Mouse (Mus musculus): ENCODE measurements at regions not wholly inside any gene's neighbourhood (a gene's known extent, or its start where the extent isn't known, plus 50 kb on each side); places are given as distances from the start of the nearest gene placed in this dataset.
"Not testable (repeated sequence)": the region's sequence is repeated elsewhere in the genome, so short reads cannot be mapped to it uniquely, and the experiment has no call there.

DNA sequence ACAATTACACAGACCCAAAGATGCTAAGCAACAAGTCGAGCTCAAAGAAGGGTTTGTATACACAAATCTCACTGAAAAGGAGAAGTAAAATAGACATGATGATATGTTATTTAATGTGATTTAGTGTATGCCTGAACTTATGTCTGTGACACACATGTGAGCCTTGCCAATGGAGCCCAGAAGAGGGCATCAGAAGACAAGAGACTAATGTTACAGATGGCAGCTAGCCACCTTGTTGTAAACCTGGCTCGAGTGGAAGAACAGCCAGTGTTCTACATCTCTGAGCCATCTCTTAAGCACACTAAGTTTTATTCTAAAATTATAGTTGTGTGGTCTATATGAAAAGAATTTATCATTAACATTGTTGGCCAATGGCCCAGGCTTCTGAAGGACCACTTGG lies 943.7 kb upstream of the Prmt6 start:
- Histone ChIP-seq H3K4me3 (ENCODE audit: low read depth, low read length) (no peak overlapping the region), H3K9ac (replicated peaks; ENCODE audit: low read length) (no peak overlapping the region), H3K27ac (replicated peaks; ENCODE audit: low read depth, low read length) (no peak overlapping the region), H3K4me1 (ENCODE audit: control insufficient read depth, insufficient read depth, low read length) (no peaks in the 10 kb centered on the region), H3K9me3 (replicated peaks; ENCODE audit: control insufficient read depth, low read length) (no peaks in the 10 kb centered on the region), H3K4me2 (ENCODE audit: low read depth, low read length) (no peak overlapping the region), H3K27me3 (ENCODE audit: control insufficient read depth, insufficient read depth, low read length) (no peaks in the 10 kb centered on the region), H3K36me3 (replicated peaks; ENCODE audit: control insufficient read depth, insufficient read depth, low read depth, low read length) (no peaks in the 10 kb centered on the region)
- ATAC-seq (replicated peaks; ENCODE audit: insufficient number of reproducible peaks, low FRiP score, low TSS enrichment, low read depth) (no peak), DNase-seq (ENCODE audit: low spot score) (no peak)
- 68% methylated on average over 2 of the region's 2 CpGs for WGBS

DNA sequence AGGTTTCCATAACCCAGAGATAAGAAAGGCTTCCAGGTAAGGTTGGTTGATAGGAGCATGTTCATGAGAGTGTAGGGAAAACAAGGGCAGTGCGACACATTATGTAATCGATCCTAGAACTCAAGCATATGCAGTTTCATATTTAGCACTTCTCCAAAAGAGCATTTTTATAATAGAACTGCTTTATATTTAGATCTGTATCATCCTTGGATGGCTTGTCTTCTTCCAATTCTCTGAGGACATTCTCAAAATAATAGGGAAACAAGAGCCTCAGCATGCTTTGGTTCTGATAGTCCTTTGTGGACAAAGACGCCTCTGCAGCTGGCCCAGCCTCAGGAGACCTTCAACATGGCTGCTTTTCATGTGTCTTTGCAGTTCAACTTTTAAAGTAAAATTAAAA lies 915.9 kb upstream of the Prmt6 start:
- ATAC-seq (replicated peaks; ENCODE audit: insufficient number of reproducible peaks, low FRiP score, low TSS enrichment, low read depth) (no peak), DNase-seq (ENCODE audit: low spot score) (no peak)
- H3K4me2 ChIP-seq (ENCODE audit: low read depth, low read length) = no peak overlapping the region
- H3K9ac ChIP-seq (replicated peaks; ENCODE audit: low read length) = no peak overlapping the region
- WGBS = 91% methylated on average over 3 of the region's 3 CpGs
- no peaks in the 10 kb centered on the region for H3K36me3 ChIP-seq (replicated peaks; ENCODE audit: control insufficient read depth, insufficient read depth, low read depth, low read length)
- no peak overlapping the region for H3K27ac ChIP-seq (replicated peaks; ENCODE audit: low read depth, low read length)
- H3K27me3 ChIP-seq (ENCODE audit: control insufficient read depth, insufficient read depth, low read length) = no peaks in the 10 kb centered on the region
- H3K4me3 ChIP-seq (ENCODE audit: low read depth, low read length) = no peak overlapping the region
- H3K9me3 ChIP-seq (replicated peaks; ENCODE audit: control insufficient read depth, low read length) = no peaks in the 10 kb centered on the region
- H3K4me1 ChIP-seq (ENCODE audit: control insufficient read depth, insufficient read depth, low read length) = no peaks in the 10 kb centered on the region

DNA sequence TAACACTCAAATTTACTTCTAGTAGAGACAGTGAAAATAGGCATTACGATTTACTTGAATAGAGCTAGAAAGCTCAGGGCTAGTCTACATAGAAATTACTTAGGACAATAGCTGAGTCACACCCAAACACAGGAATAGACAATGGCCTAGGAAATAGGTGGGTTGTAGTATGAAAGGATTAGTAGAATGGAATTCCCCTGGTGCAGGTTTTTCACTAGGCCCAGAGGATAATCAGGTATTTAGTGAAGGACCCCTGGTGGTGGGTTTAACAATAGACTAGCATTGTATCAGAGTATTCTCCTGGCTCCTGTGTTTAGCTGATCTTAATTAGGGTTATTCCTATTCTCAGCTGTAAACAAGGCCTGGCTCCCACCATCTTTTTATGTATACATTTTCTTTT lies 890.4 kb upstream of the Prmt6 start:
- not testable (repeated sequence) for H3K36me3 ChIP-seq (replicated peaks; ENCODE audit: control insufficient read depth, insufficient read depth, low read depth, low read length); H3K9me3 ChIP-seq (replicated peaks; ENCODE audit: control insufficient read depth, low read length); H3K27me3 ChIP-seq (ENCODE audit: control insufficient read depth, insufficient read depth, low read length); H3K4me2 ChIP-seq (ENCODE audit: low read depth, low read length); DNase-seq (ENCODE audit: low spot score); H3K4me3 ChIP-seq (ENCODE audit: low read depth, low read length); H3K4me1 ChIP-seq (ENCODE audit: control insufficient read depth, insufficient read depth, low read length); ATAC-seq (replicated peaks; ENCODE audit: insufficient number of reproducible peaks, low FRiP score, low TSS enrichment, low read depth); H3K9ac ChIP-seq (replicated peaks; ENCODE audit: low read length); H3K27ac ChIP-seq (replicated peaks; ENCODE audit: low read depth, low read length)
- 78% methylated on average over 1 of the region's 1 CpGs for WGBS

- Histone ChIP-seq H3K27me3 (ENCODE audit: control insufficient read depth, insufficient read depth, low read length) (no peaks in the 10 kb centered on the region), H3K4me1 (ENCODE audit: control insufficient read depth, insufficient read depth, low read length) (no peaks in the 10 kb centered on the region), H3K9me3 (replicated peaks; ENCODE audit: control insufficient read depth, low read length) (no peaks in the 10 kb centered on the region), H3K36me3 (replicated peaks; ENCODE audit: control insufficient read depth, insufficient read depth, low read depth, low read length) (no peaks in the 10 kb centered on the region), H3K9ac (replicated peaks; ENCODE audit: low read length) (no peak overlapping the region), H3K27ac (replicated peaks; ENCODE audit: low read depth, low read length) (no peak overlapping the region), H3K4me2 (ENCODE audit: low read depth, low read length) (no peak overlapping the region), H3K4me3 (ENCODE audit: low read depth, low read length) (no peak overlapping the region)
- DNase-seq (ENCODE audit: low spot score) = no peak
- ATAC-seq (replicated peaks; ENCODE audit: insufficient number of reproducible peaks, low FRiP score, low TSS enrichment, low read depth) = no peak
- WGBS = 87% methylated on average over 7 of the region's 7 CpGs
Observed at GRCm38 (mm10) chr3:111108982-111109381, 858.2 kb upstream of the Prmt6 start.

- no peak for DNase-seq (ENCODE audit: low spot score)
- Histone ChIP-seq H3K27ac (replicated peaks; ENCODE audit: low read depth, low read length) (no peak overlapping the region), H3K36me3 (replicated peaks; ENCODE audit: control insufficient read depth, insufficient read depth, low read depth, low read length) (no peaks in the 10 kb centered on the region), H3K4me3 (ENCODE audit: low read depth, low read length) (no peak overlapping the region), H3K27me3 (ENCODE audit: control insufficient read depth, insufficient read depth, low read length) (no peaks in the 10 kb centered on the region), H3K9ac (replicated peaks; ENCODE audit: low read length) (no peak overlapping the region), H3K4me1 (ENCODE audit: control insufficient read depth, insufficient read depth, low read length) (no peaks in the 10 kb centered on the region), H3K4me2 (ENCODE audit: low read depth, low read length) (no peak overlapping the region), H3K9me3 (replicated peaks; ENCODE audit: control insufficient read depth, low read length) (no peaks in the 10 kb centered on the region)
- WGBS = 69% methylated on average over 1 of the region's 1 CpGs
- no peak for ATAC-seq (replicated peaks; ENCODE audit: insufficient number of reproducible peaks, low FRiP score, low TSS enrichment, low read depth)
Observed at GRCm38 (mm10) chr3:111102646-111103045, 851.8 kb upstream of the Prmt6 start.

DNA sequence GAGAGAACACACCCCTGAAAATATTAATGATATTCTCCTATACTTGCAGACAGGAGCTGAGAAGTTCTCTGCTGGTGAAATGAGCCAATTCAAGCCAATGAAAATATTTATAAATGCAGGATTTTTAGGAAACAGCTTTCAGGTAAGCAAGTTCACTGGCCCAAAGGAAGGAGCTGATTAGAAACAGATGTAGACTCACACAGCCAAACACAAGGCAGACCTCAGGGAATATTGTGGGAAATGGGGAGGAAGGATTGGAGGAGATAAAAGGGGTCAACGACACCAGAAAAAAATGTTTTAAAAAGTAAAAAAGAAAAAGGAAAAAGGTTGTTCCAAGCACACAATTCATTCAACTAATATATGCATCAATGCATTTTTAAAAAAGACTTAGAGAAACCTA lies 823.5 kb upstream of the Prmt6 start:
- Histone ChIP-seq H3K9me3 (replicated peaks; ENCODE audit: control insufficient read depth, low read length) (no peaks in the 10 kb centered on the region), H3K9ac (replicated peaks; ENCODE audit: low read length) (no peak overlapping the region), H3K27ac (replicated peaks; ENCODE audit: low read depth, low read length) (no peak overlapping the region), H3K4me3 (ENCODE audit: low read depth, low read length) (no peak overlapping the region), H3K4me2 (ENCODE audit: low read depth, low read length) (no peak overlapping the region), H3K4me1 (ENCODE audit: control insufficient read depth, insufficient read depth, low read length) (no peaks in the 10 kb centered on the region), H3K36me3 (replicated peaks; ENCODE audit: control insufficient read depth, insufficient read depth, low read depth, low read length) (no peaks in the 10 kb centered on the region), H3K27me3 (ENCODE audit: control insufficient read depth, insufficient read depth, low read length) (no peaks in the 10 kb centered on the region)
- peak; percentile 71 for DNase-seq (ENCODE audit: low spot score)
- WGBS = 22% methylated on average over 1 of the region's 1 CpGs
- ATAC-seq (replicated peaks; ENCODE audit: insufficient number of reproducible peaks, low FRiP score, low TSS enrichment, low read depth) = no peak

DNA sequence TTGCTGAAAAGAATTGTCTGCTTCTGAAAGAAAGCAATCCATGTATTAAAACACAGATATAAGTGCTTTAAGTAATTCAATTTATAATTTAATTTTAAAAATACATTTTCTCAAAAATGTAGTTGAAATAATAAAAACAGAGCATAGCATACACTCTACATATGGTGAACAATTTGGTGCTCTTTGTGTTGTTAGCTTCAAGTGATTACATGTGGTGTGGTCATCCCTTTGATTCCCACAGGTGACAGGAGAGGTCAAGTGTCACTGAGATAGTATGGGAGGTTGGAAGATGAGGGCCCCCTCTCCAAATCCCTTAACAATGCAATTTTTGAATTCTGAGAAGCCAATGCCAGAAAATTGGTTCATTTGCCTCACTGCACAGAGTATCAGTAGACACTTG lies 819.5 kb upstream of the Prmt6 start:
- Histone ChIP-seq H3K27me3 (ENCODE audit: control insufficient read depth, insufficient read depth, low read length) (no peaks in the 10 kb centered on the region), H3K9me3 (replicated peaks; ENCODE audit: control insufficient read depth, low read length) (no peaks in the 10 kb centered on the region), H3K4me1 (ENCODE audit: control insufficient read depth, insufficient read depth, low read length) (no peaks in the 10 kb centered on the region), H3K4me2 (ENCODE audit: low read depth, low read length) (no peak overlapping the region), H3K4me3 (ENCODE audit: low read depth, low read length) (no peak overlapping the region), H3K36me3 (replicated peaks; ENCODE audit: control insufficient read depth, insufficient read depth, low read depth, low read length) (no peaks in the 10 kb centered on the region), H3K27ac (replicated peaks; ENCODE audit: low read depth, low read length) (no peak overlapping the region), H3K9ac (replicated peaks; ENCODE audit: low read length) (no peak overlapping the region)
- ATAC-seq (replicated peaks; ENCODE audit: insufficient number of reproducible peaks, low FRiP score, low TSS enrichment, low read depth) (no peak), DNase-seq (ENCODE audit: low spot score) (no peak)

GRCm38 (mm10) chr3:111069843-111070242 lies 819.0 kb upstream of the Prmt6 start:
- no peaks in the 10 kb centered on the region for H3K4me1 ChIP-seq (ENCODE audit: control insufficient read depth, insufficient read depth, low read length)
- WGBS = 58% methylated on average over 2 of the region's 2 CpGs
- ATAC-seq (replicated peaks; ENCODE audit: insufficient number of reproducible peaks, low FRiP score, low TSS enrichment, low read depth) = peak; percentile 75; the same call in 1 of the 2 replicates

GRCm38 (mm10) chr3:111069156-111069555 lies 818.4 kb upstream of the Prmt6 start:
- 25% methylated on average over 7 of the region's 7 CpGs for WGBS
- Histone ChIP-seq H3K27ac (replicated peaks; ENCODE audit: low read depth, low read length) (no peak overlapping the region), H3K4me3 (ENCODE audit: low read depth, low read length) (no peak overlapping the region), H3K4me2 (ENCODE audit: low read depth, low read length) (no peak overlapping the region), H3K9ac (replicated peaks; ENCODE audit: low read length) (no peak overlapping the region), H3K9me3 (replicated peaks; ENCODE audit: control insufficient read depth, low read length) (no peaks in the 10 kb centered on the region), H3K36me3 (replicated peaks; ENCODE audit: control insufficient read depth, insufficient read depth, low read depth, low read length) (no peaks in the 10 kb centered on the region), H3K4me1 (ENCODE audit: control insufficient read depth, insufficient read depth, low read length) (no peaks in the 10 kb centered on the region), H3K27me3 (ENCODE audit: control insufficient read depth, insufficient read depth, low read length) (no peaks in the 10 kb centered on the region)
- DNase-seq (ENCODE audit: low spot score) (peak; percentile 77), ATAC-seq (replicated peaks; ENCODE audit: insufficient number of reproducible peaks, low FRiP score, low TSS enrichment, low read depth) (no peak)

More at GRCm38 (mm10) chr3:111069843-111070242, 819.0 kb upstream of the Prmt6 start:
- H3K36me3 ChIP-seq (replicated peaks; ENCODE audit: control insufficient read depth, insufficient read depth, low read depth, low read length) = no peaks in the 10 kb centered on the region
- H3K9me3 ChIP-seq (replicated peaks; ENCODE audit: control insufficient read depth, low read length) = no peaks in the 10 kb centered on the region
- H3K4me2 ChIP-seq (ENCODE audit: low read depth, low read length) = no peak overlapping the region
- no peak overlapping the region for H3K27ac ChIP-seq (replicated peaks; ENCODE audit: low read depth, low read length)
- no peaks in the 10 kb centered on the region for H3K27me3 ChIP-seq (ENCODE audit: control insufficient read depth, insufficient read depth, low read length)
- no peak for DNase-seq (ENCODE audit: low spot score)
- H3K9ac ChIP-seq (replicated peaks; ENCODE audit: low read length) = no peak overlapping the region
- no peak overlapping the region for H3K4me3 ChIP-seq (ENCODE audit: low read depth, low read length)

All from embryonic facial prominence, embryonic 11.5 days (tissue).